Mouse (Mus musculus) left cerebral cortex, adult 2 months (tissue): ENCODE results near the gene N4bp2l2. TPM values are rescaled to one million over a fixed set of nuclear protein-coding genes. Genes with fewer than 3 reads are reported as not detected.
A peak's percentile ranks its signal among the peaks of the same experiment; 100 is the strongest.
"Not testable (repeated sequence)": the region's sequence is repeated elsewhere in the genome, so short reads cannot be mapped to it uniquely, and the experiment has no call there.

Experiments
- DNase-seq, 2 experiments: peaks; one replicate each; pipeline ENCODE4 v3.0.0; 2021 to 2022; ENCODE audit warnings: low spot score in 2 of 2, mixed read lengths in 1 of 2; ENCODE audit errors: extremely low spot score in 1 of 2
- H3K27ac ChIP-seq: fragments of 200-600 bp; 2 replicates; pipeline ENCODE4 v1.8.1; 2022
- H3K4me3 ChIP-seq: fragments of 200-600 bp; 2 replicates; pipeline ENCODE4 v1.8.1; 2022
- CTCF ChIP-seq: fragments of 200-600 bp; IDR thresholded peaks from 2 replicates; pipeline ENCODE4 v1.8.1; 2022; ENCODE audit warnings: antibody characterized with exemption, mild to moderate bottlenecking, moderate library complexity
- intact Hi-C: fragments of 180-260 bp; cut with DNase I; formaldehyde crosslinking; loops from one replicate; pipeline ENCODE4 v1.15.1; 2025
- total RNA-seq, 2 experiments: library from RNA; stranded (reverse); gene quantifications; 2 replicates each; pipeline ENCODE4 v1.2.3; 2021

N4bp2l2 gene
- total RNA-seq, 2 experiments from 2014 or later, result 86.3 to 93.6 TPM

DNA sequence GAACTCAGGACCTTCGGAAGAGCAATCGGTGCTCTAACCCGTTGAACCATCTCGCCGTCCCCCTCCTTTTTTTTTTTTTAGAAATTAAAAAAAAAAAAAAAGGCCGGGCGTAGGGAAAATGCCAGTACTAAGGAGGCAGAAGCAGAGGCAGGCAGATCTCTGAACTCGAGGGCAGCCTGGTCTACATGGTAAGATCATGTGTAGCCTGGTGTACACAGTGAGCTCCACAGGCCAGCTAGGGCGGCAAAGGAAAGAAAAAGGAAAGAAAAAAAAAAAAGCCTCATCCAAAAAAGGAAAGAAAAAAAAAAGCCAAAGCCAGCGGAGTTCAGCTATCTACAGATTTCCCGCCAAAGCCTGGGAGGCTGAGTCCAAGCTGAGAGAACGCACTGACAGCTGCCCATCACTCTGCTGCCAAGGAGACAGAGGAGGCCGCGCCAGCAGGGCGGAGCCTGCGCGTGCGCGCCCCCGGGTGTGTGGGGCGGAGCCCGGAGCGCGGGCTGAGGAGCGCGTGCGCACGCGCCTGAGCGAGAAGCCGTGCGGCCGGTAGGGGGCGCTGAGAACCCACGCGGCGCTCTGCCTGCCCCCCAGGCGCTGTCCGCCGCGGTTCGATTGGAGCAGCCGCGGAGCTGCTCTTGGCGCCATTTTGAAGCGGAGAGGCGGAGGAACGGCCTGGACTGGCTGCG is 7.3 kb upstream of the N4bp2l2 start, which contains the start of gene Pds5b:
Gene Pds5b (plus strand): TSS at position 587 of the 683 bp plus-strand sequence.
- Histone ChIP-seq H3K4me3 (peak within 1 kb of the TSS; percentile 71), H3K27ac (peak within 1 kb of the TSS; percentile 90)
- DNase-seq, result peak; percentile 94 to 96
- intact Hi-C loops, result loop anchor here (1.0 to 10.0 kb wide), 5 partner anchors 29 to 695 kb away; no protein-coding TSS in a partner anchor
- TF ChIP-seq CTCF, result peak; percentile 88

DNA sequence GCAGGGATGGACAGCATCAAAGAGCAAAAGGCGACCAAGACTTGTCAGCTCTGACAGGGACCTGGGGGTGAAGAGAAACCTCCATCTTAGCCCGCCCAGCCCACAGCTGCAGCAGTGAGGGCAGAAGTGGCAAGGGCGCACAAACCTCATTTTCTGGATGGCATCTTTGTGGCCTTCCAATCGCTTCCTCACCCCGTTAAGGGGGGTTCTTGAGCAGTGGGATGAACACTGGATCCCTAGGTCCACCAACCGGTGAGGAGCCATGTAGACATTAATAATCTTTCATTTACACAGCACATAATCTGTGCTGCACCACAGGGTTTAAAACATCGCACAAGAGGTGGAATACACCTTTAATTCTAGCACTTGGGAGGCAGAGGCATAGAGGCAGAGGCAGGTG is 6.4 kb upstream of the N4bp2l2 start:
- TF ChIP-seq CTCF, result no peak
- no peak for DNase-seq
- intact Hi-C loops, result loop anchor here (5.0 to 10.0 kb wide), 3 partner anchors 45 to 442 kb away; no protein-coding TSS in a partner anchor
- no peak overlapping the region for H3K4me3 ChIP-seq
- H3K27ac ChIP-seq, result no peak overlapping the region

DNA sequence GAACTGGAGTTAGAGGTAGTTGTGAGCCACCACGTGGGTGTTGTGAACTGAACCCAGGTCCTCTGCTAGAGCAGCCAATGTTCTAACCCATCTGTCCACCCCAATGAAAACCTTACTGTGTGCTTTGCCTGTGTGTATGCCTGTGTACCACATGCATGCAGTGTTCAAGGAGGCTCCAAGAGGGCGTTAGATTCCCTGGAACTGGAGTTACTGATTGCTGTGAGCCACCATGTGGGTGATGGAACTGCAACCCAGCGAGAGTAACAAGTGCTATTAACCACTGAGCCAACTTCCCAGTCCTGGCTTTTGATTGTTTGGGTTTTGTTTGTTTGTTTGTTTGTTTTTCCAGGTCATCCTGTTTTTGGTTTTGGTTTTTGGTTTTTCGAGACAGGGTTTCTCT is 2.7 kb upstream of the N4bp2l2 start:
- intact Hi-C loops, result loop anchor here (5.0 to 10.0 kb wide), 2 partner anchors 224 to 501 kb away; no protein-coding TSS in a partner anchor

DNA sequence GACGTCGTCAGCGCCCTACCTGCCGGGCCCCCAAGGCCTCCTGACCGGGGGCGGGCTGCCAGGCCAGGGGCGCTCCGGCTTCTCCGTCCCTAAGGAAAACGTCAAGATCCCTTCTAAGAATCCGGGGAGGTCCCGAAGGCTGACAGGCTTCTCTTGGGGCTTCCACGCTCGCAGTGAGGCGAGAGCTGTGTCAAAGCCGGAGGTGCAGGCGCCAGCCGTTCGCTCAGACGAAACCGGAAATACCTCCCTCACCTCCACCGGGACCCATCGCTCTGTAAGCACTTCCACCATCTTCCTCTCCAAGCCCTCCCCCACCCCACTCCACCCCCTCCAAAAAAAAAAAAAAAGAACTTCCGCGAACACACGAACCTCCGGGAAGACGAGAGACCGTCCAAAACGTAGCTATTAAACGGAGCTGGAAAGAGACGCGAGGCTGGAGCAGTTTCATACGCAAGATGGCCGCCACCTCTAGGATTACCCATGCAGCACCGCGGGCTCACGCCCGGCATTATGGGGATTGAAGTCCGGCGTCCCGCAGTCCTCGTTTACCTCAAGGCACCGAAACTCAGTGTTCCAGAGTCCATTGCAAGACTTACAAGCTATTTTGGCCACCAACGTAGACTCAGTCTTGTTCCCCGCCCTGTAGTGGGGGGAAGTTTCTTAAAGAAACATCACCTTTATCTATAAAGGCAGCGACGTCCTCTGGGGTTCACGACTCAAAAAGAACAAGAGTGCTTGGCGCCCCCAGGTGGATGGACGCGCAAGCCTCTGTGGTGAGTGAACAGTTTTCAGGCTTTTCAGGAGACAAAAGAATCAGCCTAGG is 640 bp downstream of the N4bp2l2 start:
- DNase-seq, result peak; percentile 93 to 95
- peak; percentile 86 for TF ChIP-seq CTCF
- intact Hi-C loops, result loop anchor here (1.0 to 10.0 kb wide), 5 partner anchors 71 to 703 kb away; partner anchors contain the start of gene Brca2
- peak overlapping the region; percentile 94 for H3K4me3 ChIP-seq
- H3K27ac ChIP-seq, result peak overlapping the region; percentile 92

More for the DNA sequence above, 2.7 kb upstream of the N4bp2l2 start:
- TF ChIP-seq CTCF, result no peak
- H3K27ac ChIP-seq, result no peak overlapping the region
- no peak for DNase-seq
- no peak overlapping the region for H3K4me3 ChIP-seq

DNA sequence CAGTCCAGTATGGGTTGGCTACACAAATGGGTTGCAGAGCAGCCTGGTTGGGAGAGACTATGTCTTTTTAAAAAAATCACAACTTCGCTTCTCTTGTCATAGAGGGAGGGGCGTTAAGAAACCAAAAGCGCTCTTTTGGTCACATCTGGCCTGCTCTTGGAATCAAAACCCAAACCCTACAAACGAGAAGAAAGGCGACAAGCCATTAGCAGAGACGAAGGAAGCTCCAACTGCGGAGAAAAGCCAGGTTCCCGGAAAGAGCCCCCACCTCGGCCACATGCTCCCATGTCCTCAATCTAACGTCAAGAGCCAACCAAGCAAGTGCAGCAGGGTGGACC is 1.2 kb downstream of the N4bp2l2 start:
- H3K27ac ChIP-seq, result peak overlapping the region; percentile 92
- no peak for DNase-seq
- peak overlapping the region; percentile 94 for H3K4me3 ChIP-seq
- no peak for TF ChIP-seq CTCF
- intact Hi-C loops, result loop anchor here (1.0 to 10.0 kb wide), 5 partner anchors 70 to 704 kb away; partner anchors contain the start of gene Brca2

DNA sequence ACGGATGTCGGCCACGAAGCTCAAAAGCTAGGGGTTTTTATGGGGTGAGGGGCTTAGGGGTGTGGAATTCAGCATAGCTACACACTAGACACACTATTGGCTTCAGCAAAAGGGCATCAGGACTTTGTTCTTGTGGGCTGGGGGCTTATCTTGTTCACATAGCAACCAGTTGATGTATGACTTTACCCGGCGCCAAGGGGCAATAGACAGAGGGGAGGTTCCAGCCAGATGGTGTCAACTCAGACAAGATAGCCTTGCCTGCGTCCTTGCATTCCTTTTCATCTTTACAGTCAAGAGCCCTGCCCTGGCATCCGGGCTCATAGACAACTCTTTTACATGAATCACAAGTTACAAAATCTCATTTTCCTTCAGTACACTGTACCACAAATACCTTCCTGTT is 2.1 kb downstream of the N4bp2l2 start:
- H3K4me3 ChIP-seq, result peak overlapping the region; percentile 94
- intact Hi-C loops, result loop anchor here (2.0 to 10.0 kb wide), 3 partner anchors 141 to 705 kb away; partner anchors contain the start of gene Brca2
- not testable (repeated sequence) for DNase-seq, H3K27ac ChIP-seq

DNA sequence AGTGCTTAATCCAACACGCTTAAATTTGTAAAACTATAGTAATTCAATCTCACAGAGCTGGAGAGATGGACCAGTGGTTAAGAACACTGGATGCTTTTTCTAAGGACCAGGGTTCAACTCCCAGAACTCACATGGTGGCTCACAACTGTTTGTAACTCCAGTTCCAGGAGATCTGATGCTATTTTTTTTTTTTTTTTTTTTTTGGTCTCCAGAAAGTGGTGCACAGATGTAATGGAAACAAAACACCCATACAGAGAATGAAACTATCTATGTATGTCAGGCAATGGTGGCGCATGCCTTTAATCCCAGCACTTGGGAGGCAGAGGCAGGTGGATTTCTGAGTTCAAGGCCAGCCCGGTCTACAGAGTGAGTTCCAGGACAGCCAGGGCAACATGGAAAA is 5.7 kb downstream of the N4bp2l2 start:
- intact Hi-C loops, result loop anchor here (10.0 kb wide), 1 partner anchor 215 kb away; no protein-coding TSS in a partner anchor
- not testable (repeated sequence) for H3K27ac ChIP-seq, DNase-seq, H3K4me3 ChIP-seq

DNA sequence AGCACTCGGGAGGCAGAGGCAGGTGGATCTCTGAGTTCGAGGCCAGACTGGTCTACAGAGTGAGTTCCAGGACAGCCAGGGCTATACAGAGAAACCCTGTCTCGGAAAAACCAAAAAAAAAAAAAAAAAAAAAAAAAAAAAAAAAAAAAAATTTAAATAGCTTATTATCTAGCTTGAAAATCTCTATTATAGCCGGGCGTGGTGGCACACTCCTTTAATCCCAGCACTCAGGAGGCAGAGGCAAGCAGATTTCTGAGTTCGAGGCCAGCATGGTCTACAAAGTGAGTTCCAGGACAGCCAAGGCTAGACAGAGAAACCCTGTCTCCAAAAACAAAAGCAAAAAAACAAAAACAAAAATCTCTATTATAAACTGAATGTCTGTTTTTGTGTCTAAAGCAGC is 6.6 kb downstream of the N4bp2l2 start:
- H3K4me3 ChIP-seq, intact Hi-C loops, H3K27ac ChIP-seq, DNase-seq: not testable (repeated sequence)

DNA sequence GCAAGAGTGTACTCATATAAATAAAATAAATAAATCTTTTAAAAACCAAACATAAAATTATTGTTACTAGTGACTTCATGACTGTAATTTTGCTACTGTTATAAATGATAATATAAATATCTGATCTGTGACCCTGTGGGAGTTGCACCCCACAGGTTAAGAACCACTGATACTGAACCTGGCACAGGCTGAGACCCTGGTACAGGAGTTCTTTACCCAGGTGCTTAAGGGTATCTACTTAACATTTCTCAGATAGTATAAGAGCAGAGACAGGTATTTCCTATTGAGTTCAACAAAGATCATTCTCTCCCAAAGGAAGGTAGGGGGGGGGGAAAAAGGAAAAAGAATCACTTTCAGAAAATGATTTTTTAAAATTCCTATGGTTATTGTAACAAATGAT is 11.4 kb downstream of the N4bp2l2 start:
- no peak for TF ChIP-seq CTCF
- no peak for DNase-seq
- no peak overlapping the region for H3K4me3 ChIP-seq
- intact Hi-C loops, result no loop called here
- no peak overlapping the region for H3K27ac ChIP-seq

DNA sequence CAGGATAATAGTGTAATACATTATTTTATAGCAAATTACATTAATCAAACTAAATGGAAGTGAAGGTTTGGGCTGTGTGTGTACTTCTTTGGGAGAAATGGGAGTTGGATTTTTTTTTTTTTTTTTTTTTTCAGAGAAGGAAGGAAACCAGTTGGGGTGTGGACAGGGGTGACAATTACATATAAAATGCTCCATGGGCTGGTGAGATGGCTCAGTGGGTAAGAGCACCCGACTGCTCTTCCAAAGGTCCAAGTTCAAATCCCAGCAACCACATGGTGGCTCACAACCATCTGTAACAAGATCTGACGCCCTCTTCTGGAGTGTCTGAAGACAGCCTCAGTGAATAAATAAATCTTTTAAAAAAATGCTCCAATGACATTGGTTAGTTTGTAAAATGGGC is 13.4 kb downstream of the N4bp2l2 start:
- TF ChIP-seq CTCF, result no peak
- Histone ChIP-seq H3K27ac (no peak overlapping the region), H3K4me3 (no peak overlapping the region)
- intact Hi-C loops, result no loop called here
- no peak for DNase-seq

DNA sequence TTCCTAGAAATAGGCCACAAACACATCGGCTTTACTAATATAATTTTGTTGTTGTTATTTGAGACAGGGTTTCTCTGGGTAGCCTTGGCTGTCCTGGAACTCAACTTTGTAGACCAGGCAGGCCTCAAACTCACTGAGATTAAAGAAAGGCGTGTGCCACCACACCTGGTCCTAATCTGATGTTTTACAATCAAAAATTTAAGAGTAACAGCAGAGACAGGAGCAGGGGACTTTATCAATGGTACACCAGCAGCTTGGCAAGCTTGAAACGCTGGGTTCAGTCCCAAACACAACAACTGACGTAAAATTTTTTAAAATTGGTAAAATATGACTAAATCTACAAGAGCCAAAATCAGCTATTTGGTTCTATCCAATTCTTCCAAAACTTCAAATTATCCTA is 21.1 kb downstream of the N4bp2l2 start:
- intact Hi-C loops, result no loop called here
- TF ChIP-seq CTCF, result no peak
- no peak overlapping the region for H3K4me3 ChIP-seq
- H3K27ac ChIP-seq, result no peak overlapping the region
- DNase-seq, result no peak

DNA sequence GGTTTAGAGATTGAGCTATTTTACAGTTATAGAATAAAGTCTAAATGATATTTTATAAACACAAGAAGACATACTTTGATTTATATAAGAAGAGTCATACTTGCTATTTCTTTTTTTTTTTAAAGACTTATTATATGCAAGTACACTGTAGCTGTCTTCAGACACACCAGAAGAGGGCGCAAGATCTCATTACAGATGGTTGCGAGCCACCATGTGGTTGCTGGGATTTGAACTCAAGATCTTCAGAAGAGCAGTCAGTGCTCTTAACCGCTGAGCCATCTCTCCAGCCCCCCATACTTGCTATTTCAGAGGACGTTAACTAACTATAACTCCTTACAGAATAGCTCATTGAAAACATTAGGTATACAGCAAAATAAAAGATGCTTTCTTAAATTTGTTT is 22.6 kb downstream of the N4bp2l2 start:
- H3K4me3 ChIP-seq, intact Hi-C loops, DNase-seq, H3K27ac ChIP-seq: not testable (repeated sequence)
- peak; percentile 24 for TF ChIP-seq CTCF
